Mouse (Mus musculus): ENCODE data around the gene H2-Q10.
"Not testable (repeated sequence)": the region's sequence is repeated elsewhere in the genome, so short reads cannot be mapped to it uniquely, and the experiment has no call there.

DNA sequence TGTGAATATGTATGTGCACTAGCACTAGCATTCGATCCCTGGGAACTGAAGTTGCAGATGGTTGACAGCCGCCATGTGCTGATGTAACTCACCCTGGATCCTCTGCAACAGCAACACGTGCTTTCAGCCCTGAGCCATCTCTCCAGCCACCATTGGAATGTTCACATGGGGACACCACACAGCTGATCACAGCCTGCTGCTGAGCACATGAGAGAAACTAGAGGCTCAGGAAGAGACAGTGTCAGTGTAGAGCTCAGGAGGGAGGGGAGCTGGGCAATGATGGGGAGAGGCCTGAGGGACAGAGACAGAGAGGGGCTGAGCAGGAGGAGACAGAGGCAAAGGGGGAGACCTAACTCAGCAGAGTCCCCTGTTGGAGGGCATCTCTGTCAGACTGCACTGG is 34.3 kb upstream of the H2-Q10 start:
- not testable (repeated sequence) for TF ChIP-seq GATA1 (IDR thresholded peaks at IDR 0.05; ENCODE audit: borderline replicate concordance, low read length); FLI1 (IDR thresholded peaks at IDR 0.05; ENCODE audit: low read length)

Data from megakaryocyte, embryonic 14.5 days (primary cell).